Mouse (Mus musculus) neural tube, embryonic 10.5 days (tissue): ENCODE data around the gene Spo11.

Experiments
- DNase-seq: peaks from one replicate; pipeline ENCODE4 v3.0.0-alpha.2; 2017; ENCODE audit warnings: low spot score; ENCODE audit errors: extremely low spot score

The Spo11 gene

DNA sequence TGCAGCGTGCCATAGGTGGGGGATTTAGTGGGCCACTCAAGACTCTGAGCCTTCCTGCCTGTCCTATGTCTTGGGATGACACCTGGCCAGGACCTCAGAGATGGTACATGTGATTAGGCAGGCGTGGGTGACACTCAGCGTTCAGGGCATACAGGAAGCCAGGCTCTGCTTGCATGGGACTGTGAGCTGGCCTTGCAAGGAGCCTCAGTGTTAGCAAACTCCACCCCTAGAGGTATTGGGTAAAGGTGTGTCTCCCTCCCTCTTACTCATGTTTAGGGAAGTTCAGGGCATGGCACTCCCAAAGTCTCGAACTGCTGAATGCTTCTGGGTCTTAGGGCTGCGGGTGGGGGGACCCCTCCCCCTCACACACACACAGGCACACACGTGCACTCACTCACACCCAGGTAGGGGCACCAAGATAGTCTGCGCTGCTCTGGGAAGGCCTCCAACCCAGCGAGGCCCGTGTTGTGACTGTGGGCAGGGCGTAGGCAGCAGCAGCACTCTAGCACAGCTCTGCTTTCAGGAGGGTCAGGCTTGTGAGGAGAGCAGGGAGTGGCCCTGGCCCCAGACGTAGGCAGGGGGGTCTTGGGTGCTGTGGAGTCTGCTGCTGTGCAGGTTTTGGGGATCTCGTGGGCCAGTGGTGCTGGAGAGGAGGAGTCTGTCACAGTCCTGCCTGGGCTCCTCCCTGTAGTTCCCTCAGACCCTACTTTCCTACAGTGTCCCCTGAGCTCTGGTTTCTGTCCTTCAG lies 53.3 kb downstream of the Spo11 start:
- no peak for DNase-seq

DNA sequence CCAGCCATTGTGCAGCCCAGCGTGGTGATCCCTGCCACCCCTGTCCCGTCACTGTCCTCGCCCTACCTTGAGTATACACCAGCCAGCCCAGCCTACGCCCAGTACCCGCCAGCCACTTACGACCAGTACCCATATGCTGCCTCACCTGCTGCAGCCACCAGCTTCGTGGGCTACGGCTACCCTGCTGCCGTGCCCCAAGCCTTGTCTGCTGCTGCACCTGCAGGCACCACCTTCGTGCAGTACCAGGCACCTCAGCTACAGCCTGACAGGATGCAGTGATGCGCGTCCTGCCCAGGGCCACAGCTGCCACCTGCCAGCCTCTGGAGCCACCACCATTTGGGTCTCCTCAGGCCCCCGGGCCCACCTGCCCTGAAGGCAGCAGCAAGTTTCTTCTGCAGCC lies 56.0 kb downstream of the Spo11 start:
- DNase-seq = no peak

DNA sequence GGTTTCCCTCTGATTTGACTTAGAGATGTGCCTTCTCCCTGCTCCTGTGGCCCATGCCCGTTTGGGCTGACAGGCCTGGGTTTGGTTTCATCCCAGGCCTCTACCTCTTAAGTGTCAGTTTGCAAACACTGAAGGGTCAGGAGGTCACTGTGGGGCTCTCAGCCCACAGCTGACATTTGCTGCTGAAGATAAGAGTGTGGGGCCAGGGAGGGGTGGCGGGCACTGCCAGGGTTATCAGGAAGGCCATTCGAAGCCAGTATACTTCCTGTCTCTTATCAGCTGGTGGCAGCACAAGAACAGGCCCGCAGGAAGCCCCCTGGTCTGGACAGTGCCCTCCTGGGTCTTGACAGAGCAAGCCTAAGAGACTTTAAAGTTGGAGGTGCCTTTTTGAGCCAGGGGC lies 57.5 kb downstream of the Spo11 start:
- DNase-seq = no peak

- no peak for DNase-seq
These were observed 58.2 kb downstream of the Spo11 start for GRCm38 (mm10) chr2:173035653-173036052.

DNA sequence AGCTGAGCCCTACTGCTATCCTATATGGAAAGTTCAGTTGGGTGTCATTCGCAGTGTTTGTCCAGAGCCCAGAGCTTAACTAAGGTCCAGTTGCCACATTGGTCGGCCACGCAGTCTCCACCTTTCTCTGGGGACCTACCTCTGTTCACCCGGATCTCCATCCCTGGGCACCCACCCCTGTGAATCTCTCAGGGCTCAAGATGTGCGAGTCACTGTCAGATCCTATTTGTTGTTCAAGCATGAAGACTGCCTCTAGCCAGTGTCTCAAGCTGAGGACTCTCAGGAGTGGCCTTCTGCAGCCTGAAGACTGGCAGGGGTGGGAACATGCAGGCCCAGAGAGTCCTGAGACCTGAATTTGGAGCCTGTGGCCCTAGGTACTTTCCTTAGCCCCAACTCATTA lies 58.6 kb downstream of the Spo11 start:
- DNase-seq = no peak

DNA sequence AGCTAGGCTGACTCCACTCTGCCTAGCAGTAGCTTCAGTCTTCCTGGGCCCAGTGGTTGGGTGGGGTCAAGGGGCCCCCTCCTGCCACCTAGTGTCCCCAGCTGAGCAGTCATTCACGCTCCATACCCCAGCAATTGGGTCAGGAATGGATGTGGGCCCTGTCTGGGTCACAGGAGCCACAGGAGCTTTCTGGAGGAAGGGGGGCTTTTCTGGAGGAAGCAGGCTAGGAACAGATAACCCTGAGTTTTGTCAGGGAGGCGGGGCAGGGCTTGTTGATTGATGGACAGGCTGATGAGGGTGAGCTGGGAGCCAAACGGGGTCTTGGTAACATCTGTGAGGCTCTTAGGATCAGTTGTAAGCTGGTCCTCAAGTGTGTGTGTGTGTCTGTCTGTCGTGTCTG lies 59.1 kb downstream of the Spo11 start:
- no peak for DNase-seq

DNA sequence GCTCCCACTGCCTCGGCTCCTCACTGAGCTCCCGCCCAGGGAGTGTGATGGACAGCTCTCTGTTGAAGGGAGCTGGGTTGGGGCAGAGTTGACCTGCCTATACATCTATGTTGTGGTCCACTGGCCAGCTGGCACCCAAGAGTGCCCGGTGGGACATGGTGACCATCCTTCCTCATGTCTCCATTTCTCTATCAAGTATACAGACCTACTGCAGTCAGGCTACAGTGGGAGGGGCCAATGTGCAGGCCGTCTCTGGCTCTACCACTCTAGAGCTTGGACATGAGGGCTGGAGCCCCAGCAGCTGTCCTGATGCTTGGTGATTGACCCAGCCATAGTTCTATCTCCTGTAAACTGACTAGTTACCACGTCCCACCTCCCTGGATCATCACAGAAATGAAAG lies 59.8 kb downstream of the Spo11 start:
- no peak for DNase-seq

DNA sequence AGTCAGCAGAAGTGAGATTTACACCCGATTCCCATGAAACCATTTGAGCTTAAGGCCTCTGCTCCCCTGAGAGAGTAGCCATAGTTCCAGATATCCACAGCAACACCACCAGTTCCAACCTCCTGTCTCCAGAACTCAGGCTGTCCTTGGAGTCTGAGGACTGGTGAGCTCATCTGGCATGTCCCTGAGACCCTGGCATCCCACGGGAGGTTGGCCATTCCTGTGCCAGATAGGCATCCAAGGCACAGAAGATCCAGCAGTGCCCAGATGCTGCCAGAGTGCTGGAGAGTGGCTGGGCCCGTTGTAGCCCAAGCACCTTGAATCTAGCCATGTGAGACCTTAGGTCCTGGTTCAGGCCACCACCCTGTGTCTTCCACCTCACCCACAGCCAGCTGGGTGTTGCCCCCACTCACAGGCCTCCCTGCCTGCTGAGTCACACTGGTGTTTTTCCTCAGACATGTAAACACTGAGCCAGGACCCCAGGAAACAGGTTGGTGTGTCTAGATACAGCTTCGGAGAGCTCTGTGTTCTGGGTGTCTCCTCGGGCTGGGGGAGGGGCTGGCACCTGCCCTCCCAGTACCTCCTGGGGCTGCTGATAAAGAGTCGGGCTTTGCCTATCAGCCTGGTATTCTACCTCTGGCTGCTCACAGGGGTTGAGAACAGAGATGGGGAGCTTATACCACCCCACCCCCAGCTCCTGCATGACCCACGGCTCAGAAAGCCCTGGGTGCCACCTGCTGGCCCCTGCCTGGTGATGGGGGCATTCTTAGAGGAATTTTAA lies 60.5 kb downstream of the Spo11 start:
- no peak for DNase-seq

DNA sequence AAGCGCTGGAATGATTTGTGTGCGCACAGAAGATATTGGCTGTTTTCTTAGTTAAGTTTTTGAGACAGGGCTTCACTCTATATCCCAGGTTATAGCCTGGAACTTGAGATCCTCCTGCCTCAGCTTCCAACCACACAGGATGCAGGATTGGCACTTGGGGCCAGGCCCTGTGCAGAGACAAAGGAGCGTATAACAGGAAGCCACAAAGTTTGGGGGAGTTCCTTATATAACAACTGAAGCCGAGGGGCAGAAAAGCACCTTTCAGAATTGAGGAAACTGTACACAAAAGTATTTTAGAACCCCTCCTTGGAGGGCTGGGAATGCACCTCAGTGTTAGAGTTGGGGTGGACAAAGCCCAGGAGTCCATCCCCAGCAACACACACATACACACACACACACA lies 61.5 kb downstream of the Spo11 start:
- DNase-seq = no peak

GRCm38 (mm10) chr2:173040803-173041202 lies 63.3 kb downstream of the Spo11 start:
- DNase-seq = no peak

DNA sequence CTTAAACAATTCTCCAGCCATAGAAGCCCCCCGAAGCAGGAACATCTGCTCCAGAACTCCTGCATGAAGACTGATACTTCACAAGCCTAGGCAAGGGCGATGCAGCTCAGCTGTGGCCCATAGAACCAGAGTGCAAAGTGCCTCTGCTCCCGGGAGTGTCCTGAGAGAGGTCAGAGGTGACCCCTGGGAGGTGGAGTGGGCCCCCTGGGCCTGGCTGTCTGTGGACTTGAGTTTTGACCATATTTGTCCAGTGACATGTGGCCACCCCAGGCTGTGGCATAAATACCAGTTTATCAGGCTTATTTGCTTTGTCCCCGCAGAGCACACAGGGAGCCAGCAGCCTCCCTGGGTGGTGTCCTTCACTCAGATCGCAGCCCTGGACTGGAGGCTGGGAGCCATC lies 63.7 kb downstream of the Spo11 start:
- no peak for DNase-seq

- DNase-seq = no peak
These were observed 64.4 kb downstream of the Spo11 start for GRCm38 (mm10) chr2:173041893-173042292.

DNA sequence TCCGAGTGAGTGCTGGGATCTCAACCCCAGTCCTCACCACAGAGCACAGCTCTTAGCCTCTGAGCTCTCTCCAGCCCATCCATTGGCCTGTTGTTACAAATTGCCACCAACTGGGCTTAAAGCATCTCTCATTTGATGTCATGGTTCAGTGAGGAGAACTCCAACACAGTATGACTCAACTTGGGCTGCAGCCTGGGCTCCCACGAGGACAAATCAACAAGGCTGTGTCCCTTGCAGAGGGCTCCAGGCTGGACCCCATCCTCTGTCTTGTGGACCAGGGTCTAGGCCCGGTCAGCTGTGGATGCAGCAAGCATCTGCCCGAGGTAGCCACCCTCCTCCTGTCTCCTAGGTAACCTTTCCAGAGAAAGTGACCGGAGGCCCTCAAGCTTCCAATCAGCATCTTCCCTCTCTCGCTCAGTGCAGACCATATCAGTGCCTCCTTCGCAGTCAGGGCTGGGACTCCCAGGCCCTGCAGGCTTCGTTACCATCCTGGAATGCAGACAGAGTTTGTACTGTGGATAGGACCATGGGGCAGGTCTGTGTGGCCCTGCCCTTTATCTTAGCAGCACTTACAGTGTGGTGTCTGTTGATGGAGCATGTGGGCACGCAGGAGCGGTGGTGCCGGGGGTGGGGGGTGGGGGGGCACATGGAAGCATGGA lies 65.1 kb downstream of the Spo11 start:
- no peak for DNase-seq
